Mouse (Mus musculus) embryonic facial prominence, embryonic 14.5 days (tissue): ENCODE data around the gene Neto2. TPM values are rescaled to one million over a fixed set of nuclear protein-coding genes. Genes with fewer than 3 reads are reported as not detected.

Experiments used
- ATAC-seq: fragments of 200-750 bp; cut with Nextera tagmentation; 2 replicates; pipeline ENCODE4 v1.8.0; 2017; ENCODE audit warnings: low read depth, moderate number of reproducible peaks, moderate TSS enrichment
- DNase-seq: peaks from one replicate; pipeline ENCODE4 v3.0.0-alpha.2; 2015; ENCODE audit warnings: low spot score
- H3K27ac ChIP-seq: fragments of 300-500 bp; sonication (generic); replicated peaks from 2 replicates; pipeline ENCODE4 v1.5.1; 2014; ENCODE audit warnings: low read depth, mild to moderate bottlenecking, low read length, moderate library complexity
- H3K27me3 ChIP-seq: fragments of 300-500 bp; sonication (generic); replicated peaks from 2 replicates; pipeline ENCODE4 v1.6.1; 2014; ENCODE audit warnings: low read length; ENCODE audit not compliant: control insufficient read depth, insufficient read depth
- H3K36me3 ChIP-seq: fragments of 300-500 bp; sonication (generic); 2 replicates; pipeline ENCODE4 v1.6.1; 2014; ENCODE audit warnings: low read length, mixed read lengths; ENCODE audit not compliant: control insufficient read depth, insufficient read depth
- H3K4me1 ChIP-seq: fragments of 300-500 bp; sonication (generic); 2 replicates; pipeline ENCODE4 v1.6.1; 2014; ENCODE audit warnings: antibody characterized with exemption, low read length; ENCODE audit not compliant: control insufficient read depth, insufficient read depth
- H3K4me2 ChIP-seq: fragments of 300-500 bp; sonication (generic); 2 replicates; pipeline ENCODE4 v1.6.1; 2014; ENCODE audit warnings: low read depth, mild to moderate bottlenecking, low read length, moderate library complexity, mixed read lengths
- H3K4me3 ChIP-seq: fragments of 300-500 bp; sonication (generic); 2 replicates; pipeline ENCODE4 v1.5.1; 2014; ENCODE audit warnings: low read depth, mild to moderate bottlenecking, low read length
- H3K9ac ChIP-seq: fragments of 300-500 bp; sonication (generic); 2 replicates; pipeline ENCODE4 v1.6.1; 2014; ENCODE audit warnings: low read depth, mild to moderate bottlenecking, low read length, moderate library complexity, mixed read lengths
- H3K9me3 ChIP-seq: fragments of 300-500 bp; sonication (generic); 2 replicates; pipeline ENCODE4 v1.6.1; 2016; ENCODE audit warnings: low read length; ENCODE audit not compliant: control insufficient read depth
- WGBS: fragments of 180-500 bp; shearing (Covaris S2); extraction: QIAGEN DNeasy Blood & Tissue Kit; methylation state at CpG from one replicate; pipeline ENCODE4 v1.1.7; 2014; 5-methylcytosine and 5-hydroxymethylcytosine counted together
- polyA plus RNA-seq: library from polyadenylated mRNA; unstranded; fragments of >200 nt; fragmentation: Nextera tagmentation; extraction: Ambion mirVana; gene quantifications from 2 replicates; pipeline ENCODE4 v1.2.1, GENCODE M21; 2014

Gene Neto2
- 12.5 and 13.9 TPM in 2 replicates for polyA plus RNA-seq

DNA sequence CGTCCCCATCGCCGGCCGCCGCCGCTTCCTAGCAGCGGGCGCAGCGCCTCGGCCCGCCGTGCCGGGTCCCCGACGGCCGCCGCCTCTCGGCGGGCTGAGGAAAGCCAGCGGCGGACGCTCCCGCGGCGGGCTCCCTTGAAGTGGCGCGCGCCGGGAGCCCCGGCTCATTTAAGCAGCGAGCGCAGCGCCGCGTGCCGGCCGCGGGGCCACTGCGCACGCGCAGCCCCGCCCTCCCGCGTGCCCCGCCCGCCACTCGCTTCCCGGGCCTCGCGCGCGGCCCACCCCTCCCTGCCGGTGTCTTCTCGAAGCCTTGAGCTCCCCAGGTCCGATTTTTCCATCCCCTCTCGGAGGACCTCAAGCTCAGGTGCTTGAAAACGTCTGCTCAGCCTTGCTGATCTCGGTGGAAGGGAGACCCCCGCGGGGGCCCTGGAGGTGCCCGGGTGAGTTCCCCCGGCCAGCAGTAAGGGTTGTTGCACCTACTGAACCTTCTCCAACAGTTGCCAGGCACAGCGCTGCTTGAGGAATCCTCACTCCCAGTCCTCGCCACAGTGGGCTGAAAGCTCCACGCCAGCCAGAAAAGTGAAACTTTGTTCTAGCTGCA, at the start of gene Neto2:
TSS of gene Neto2 (minus strand) at position 174 of the 601 bp plus-strand sequence.
- Histone ChIP-seq H3K36me3 (no peaks in the 10 kb centered on the region), H3K27me3 (peaks cover 3% of the 10 kb centered on the region; the same call in 1 of the 2 replicates), H3K9ac (peak within 1 kb of the TSS; percentile 81), H3K4me1 (0 out of 2 replicates have a peak, but pooled peaks cover 3% of the 10 kb centered on the region), H3K4me3 (peak within 1 kb of the TSS; percentile 76), H3K9me3 (no peaks in the 10 kb centered on the region), H3K27ac (peak within 1 kb of the TSS; percentile 90), H3K4me2 (peak within 1 kb of the TSS; percentile 91)
- DNase-seq, result peak; percentile 92
- peak; percentile 92 for ATAC-seq
- 11% methylated on average over 21 of the region's 65 CpGs for WGBS

GRCm38 (mm10) chr8:85745053-85745452, 44.3 kb upstream of the Neto2 start:
- no peaks in the 10 kb centered on the region for H3K4me1 ChIP-seq
- H3K27ac ChIP-seq, result no peak overlapping the region
- no peak overlapping the region for H3K4me3 ChIP-seq
- DNase-seq (no peak), ATAC-seq (no peak)
- H3K27me3 ChIP-seq, result no peaks in the 10 kb centered on the region
- H3K36me3 ChIP-seq, result no peaks in the 10 kb centered on the region
- 97% methylated on average over 2 of the region's 2 CpGs for WGBS
- H3K9me3 ChIP-seq, result no peaks in the 10 kb centered on the region
- H3K9ac ChIP-seq, result no peak overlapping the region
- no peak overlapping the region for H3K4me2 ChIP-seq

- no peak overlapping the region for H3K9ac ChIP-seq
- no peak for DNase-seq
- peaks cover 21% of the 10 kb centered on the region for H3K36me3 ChIP-seq
- H3K4me1 ChIP-seq, result no peaks in the 10 kb centered on the region
- no peak overlapping the region for H3K27ac ChIP-seq
- no peak for ATAC-seq
- no peak overlapping the region for H3K4me2 ChIP-seq
- no peaks in the 10 kb centered on the region for H3K9me3 ChIP-seq
- H3K27me3 ChIP-seq, result no peaks in the 10 kb centered on the region
- H3K4me3 ChIP-seq, result no peak overlapping the region
- 87% methylated on average over 3 of the region's 3 CpGs for WGBS
Observed at GRCm38 (mm10) chr8:85730545-85730944, 29.8 kb upstream of the Neto2 start.

DNA sequence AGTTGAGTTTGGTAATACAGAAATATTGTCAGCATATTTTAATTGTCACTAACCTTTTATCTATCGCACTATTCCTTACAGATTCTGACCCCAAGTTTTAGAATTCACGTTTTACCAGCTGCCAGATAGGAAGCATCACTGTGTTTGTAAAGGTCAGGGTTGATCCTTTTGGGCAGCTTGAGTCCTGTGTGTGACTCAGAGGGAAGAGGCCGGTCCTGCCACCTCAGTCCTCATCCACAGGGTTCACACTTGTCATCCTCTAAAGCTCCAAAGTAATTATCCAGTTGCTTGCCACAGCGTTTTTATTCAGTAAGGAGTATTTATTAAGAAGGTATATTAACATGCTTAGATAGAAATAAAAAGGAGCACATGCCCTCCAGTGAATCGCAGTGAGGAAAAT, 16.5 kb upstream of the Neto2 start:
- ATAC-seq (no peak), DNase-seq (no peak)
- Histone ChIP-seq H3K9me3 (no peaks in the 10 kb centered on the region), H3K4me1 (no peaks in the 10 kb centered on the region), H3K4me3 (no peak overlapping the region), H3K9ac (no peak overlapping the region), H3K4me2 (no peak overlapping the region), H3K27ac (no peak overlapping the region), H3K27me3 (no peaks in the 10 kb centered on the region), H3K36me3 (peaks cover 14% of the 10 kb centered on the region)
- 84% methylated on average over 5 of the region's 5 CpGs for WGBS

- no peak overlapping the region for H3K9ac ChIP-seq
- H3K27ac ChIP-seq, result no peak overlapping the region
- H3K4me2 ChIP-seq, result no peak overlapping the region
- peaks cover 10% of the 10 kb centered on the region; the same call in 1 of the 2 replicates for H3K36me3 ChIP-seq
- DNase-seq (no peak), ATAC-seq (no peak)
- 84% methylated on average over 4 of the region's 4 CpGs for WGBS
- H3K9me3 ChIP-seq, result no peaks in the 10 kb centered on the region
- no peaks in the 10 kb centered on the region for H3K27me3 ChIP-seq
- H3K4me3 ChIP-seq, result no peak overlapping the region
- no peaks in the 10 kb centered on the region for H3K4me1 ChIP-seq
Observed at GRCm38 (mm10) chr8:85716696-85717095, 16.0 kb upstream of the Neto2 start.

DNA sequence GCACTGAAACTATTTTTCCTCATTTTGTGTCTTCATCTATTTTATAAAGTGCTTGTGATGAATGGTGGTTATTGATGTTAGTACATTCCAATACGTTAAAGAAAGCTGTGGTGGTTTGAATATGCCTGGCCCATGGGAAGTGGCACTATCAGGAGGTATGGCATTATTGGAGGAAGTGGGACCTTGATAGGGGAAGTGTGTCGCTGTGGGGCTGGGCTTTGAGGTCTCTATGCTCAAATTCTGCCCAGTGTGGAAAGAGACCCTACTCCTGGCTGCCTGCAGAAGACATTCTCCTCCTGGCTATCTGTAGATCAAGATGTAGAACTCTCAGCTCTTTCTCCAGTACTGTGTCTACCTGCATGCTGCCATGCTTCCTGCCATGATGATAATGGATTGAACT, 6.3 kb upstream of the Neto2 start:
- ATAC-seq, result no peak
- DNase-seq, result no peak
- H3K27me3 ChIP-seq, result peaks cover 2% of the 10 kb centered on the region; the same call in 1 of the 2 replicates
- H3K27ac ChIP-seq, result no peak overlapping the region
- H3K4me2 ChIP-seq, result no peak overlapping the region
- WGBS, result 71% methylated on average over 2 of the region's 2 CpGs
- H3K9ac ChIP-seq, result no peak overlapping the region
- H3K9me3 ChIP-seq, result no peaks in the 10 kb centered on the region
- H3K36me3 ChIP-seq, result no peaks in the 10 kb centered on the region
- no peaks in the 10 kb centered on the region for H3K4me1 ChIP-seq
- no peak overlapping the region for H3K4me3 ChIP-seq

DNA sequence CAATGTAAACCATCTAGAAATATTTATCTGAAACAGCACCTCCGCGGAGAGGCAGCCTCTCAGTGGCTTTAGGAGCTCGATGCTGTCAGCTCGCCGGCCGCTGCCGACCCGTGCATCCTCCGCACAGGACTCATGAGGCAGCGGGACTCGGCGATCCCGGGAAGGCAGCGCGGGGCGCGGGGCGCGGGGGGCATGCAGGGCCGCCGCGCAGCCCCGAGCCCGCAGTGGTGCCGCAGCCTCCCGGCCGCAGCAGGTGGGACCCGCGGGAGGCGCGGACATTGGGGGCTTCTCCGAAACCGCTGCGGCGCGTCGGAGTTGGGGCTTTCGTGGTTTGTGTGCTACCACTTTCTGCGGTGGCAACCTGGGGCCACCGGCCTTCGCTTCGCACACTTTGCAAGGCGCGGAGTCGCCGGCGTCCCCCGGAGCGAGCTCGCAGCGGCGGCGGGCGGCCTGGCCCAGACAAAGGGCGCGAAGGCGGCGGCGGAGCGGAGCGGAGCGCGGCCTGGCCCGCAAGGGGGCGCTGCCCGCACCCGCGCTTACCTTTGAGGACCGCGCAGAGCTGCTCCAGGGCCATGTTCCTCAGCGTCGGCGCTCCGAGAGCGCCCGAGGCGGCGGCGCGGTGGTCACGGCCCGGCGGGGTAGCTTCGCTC, 498 bp downstream of the Neto2 start:
- H3K27ac ChIP-seq, result peak overlapping the region; percentile 90
- under 1% methylated on average over 31 of the region's 84 CpGs for WGBS
- no peaks in the 10 kb centered on the region for H3K36me3 ChIP-seq
- DNase-seq (peak; percentile 86), ATAC-seq (peak; percentile 98)
- H3K9ac ChIP-seq, result peak overlapping the region; percentile 81
- H3K4me2 ChIP-seq, result peak overlapping the region; percentile 91
- no peaks in the 10 kb centered on the region for H3K9me3 ChIP-seq
- peaks cover 3% of the 10 kb centered on the region; the same call in 1 of the 2 replicates for H3K27me3 ChIP-seq
- peak overlapping the region; percentile 76 for H3K4me3 ChIP-seq
- 0 out of 2 replicates have a peak, but pooled peaks cover 3% of the 10 kb centered on the region for H3K4me1 ChIP-seq

DNA sequence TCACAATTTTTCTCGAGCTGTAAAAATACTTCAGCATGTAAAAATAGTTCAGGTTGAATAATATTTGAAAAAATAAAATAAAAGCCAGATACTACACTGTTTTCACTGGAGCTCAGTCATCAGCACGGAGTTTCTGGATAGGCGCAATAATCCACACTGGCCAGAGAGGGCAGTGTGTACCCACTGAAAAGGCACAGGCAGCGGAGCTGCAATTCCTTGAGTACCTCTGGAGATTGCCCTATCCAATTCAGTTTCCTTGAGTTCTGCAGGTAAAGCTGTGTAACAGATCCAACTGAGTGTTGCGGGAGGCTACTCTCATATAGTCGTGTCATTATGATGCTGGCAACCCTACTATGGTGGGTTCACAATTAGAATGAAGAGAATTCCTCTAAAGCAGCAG, 1.7 kb downstream of the Neto2 start:
- DNase-seq (peak; percentile 88), ATAC-seq (0 out of 2 replicates have a peak, but pooled peaks have one; percentile 46)
- Histone ChIP-seq H3K4me3 (no peak overlapping the region), H3K9me3 (no peaks in the 10 kb centered on the region), H3K9ac (no peak overlapping the region), H3K27ac (no peak overlapping the region), H3K36me3 (no peaks in the 10 kb centered on the region), H3K4me2 (peak overlapping the region; percentile 39), H3K27me3 (peaks cover 3% of the 10 kb centered on the region; the same call in 1 of the 2 replicates), H3K4me1 (0 out of 2 replicates have a peak, but pooled peaks cover 3% of the 10 kb centered on the region)
- WGBS, result under 1% methylated on average over 6 of the region's 6 CpGs
